Mouse (Mus musculus): ENCODE results near the gene Rell1.

Rell1 gene

GRCm38 (mm10) chr5:63968443-63969415 lies at the start of gene Rell1:
Gene Rell1, minus strand, starts transcription at chr5:63968897.
- peak; percentile 100 for DNase-seq (ENCODE audit: low spot score)

- DNase-seq (ENCODE audit: low spot score) = no peak
These were observed 44.1 kb upstream of the Rell1 start for GRCm38 (mm10) chr5:64012596-64013366.

GRCm38 (mm10) chr5:64006548-64006947 lies 37.9 kb upstream of the Rell1 start:
- DNase-seq (ENCODE audit: low spot score) = no peak

GRCm38 (mm10) chr5:64003302-64003701 lies 34.6 kb upstream of the Rell1 start:
- DNase-seq (ENCODE audit: low spot score) = no peak

GRCm38 (mm10) chr5:63993865-63994264 lies 25.2 kb upstream of the Rell1 start:
- no peak for DNase-seq (ENCODE audit: low spot score)

GRCm38 (mm10) chr5:63990675-63991074 lies 22.0 kb upstream of the Rell1 start:
- no peak for DNase-seq (ENCODE audit: low spot score)

- no peak for DNase-seq (ENCODE audit: low spot score)
These were observed 17.6 kb upstream of the Rell1 start for GRCm38 (mm10) chr5:63986337-63986736.

GRCm38 (mm10) chr5:63982296-63982695 lies 13.6 kb upstream of the Rell1 start:
- peak; percentile 50 for DNase-seq (ENCODE audit: low spot score)

- no peak for DNase-seq (ENCODE audit: low spot score)
These were observed 2.3 kb upstream of the Rell1 start for GRCm38 (mm10) chr5:63970991-63971390.

GRCm38 (mm10) chr5:63970281-63970732 lies 1.6 kb upstream of the Rell1 start:
- DNase-seq (ENCODE audit: low spot score) = no peak

GRCm38 (mm10) chr5:63969476-63970112 lies 897 bp upstream of the Rell1 start:
- peak; percentile 31 for DNase-seq (ENCODE audit: low spot score)

GRCm38 (mm10) chr5:63967591-63968141 lies 1.0 kb downstream of the Rell1 start:
- DNase-seq (ENCODE audit: low spot score) = no peak

GRCm38 (mm10) chr5:63966379-63966778 lies 2.3 kb downstream of the Rell1 start:
- DNase-seq (ENCODE audit: low spot score) = no peak

GRCm38 (mm10) chr5:63965946-63966345 lies 2.8 kb downstream of the Rell1 start:
- DNase-seq (ENCODE audit: low spot score) = no peak

GRCm38 (mm10) chr5:63964576-63964975 lies 4.1 kb downstream of the Rell1 start:
- DNase-seq (ENCODE audit: low spot score) = peak; percentile 78

GRCm38 (mm10) chr5:63961726-63962125 lies 7.0 kb downstream of the Rell1 start:
- DNase-seq (ENCODE audit: low spot score) = no peak

- DNase-seq (ENCODE audit: low spot score) = no peak
These were observed 8.1 kb downstream of the Rell1 start for GRCm38 (mm10) chr5:63960565-63960964.

GRCm38 (mm10) chr5:63958963-63959708 lies 9.6 kb downstream of the Rell1 start:
- no peak for DNase-seq (ENCODE audit: low spot score)

GRCm38 (mm10) chr5:63957607-63958006 lies 11.1 kb downstream of the Rell1 start:
- no peak for DNase-seq (ENCODE audit: low spot score)

GRCm38 (mm10) chr5:63956411-63956810 lies 12.3 kb downstream of the Rell1 start:
- no peak for DNase-seq (ENCODE audit: low spot score)

GRCm38 (mm10) chr5:63953401-63954032 lies 15.2 kb downstream of the Rell1 start:
- no peak for DNase-seq (ENCODE audit: low spot score)
